Mouse (Mus musculus) embryonic facial prominence, embryonic 12.5 days (tissue): ENCODE data around the gene BC005624. TPM values are rescaled to one million over a fixed set of nuclear protein-coding genes. Genes with fewer than 3 reads are reported as not detected.

ENCODE experiments used
- ATAC-seq: fragments of 200-750 bp; cut with Nextera tagmentation; 2 replicates; pipeline ENCODE4 v1.8.0; 2017; ENCODE audit not compliant: insufficient number of reproducible peaks, insufficient read depth, low FRiP score, low TSS enrichment
- H3K27ac ChIP-seq: fragments of 300-500 bp; sonication (generic); 2 replicates; pipeline ENCODE4 v1.5.1; 2016; ENCODE audit warnings: mild to moderate bottlenecking
- H3K27me3 ChIP-seq: fragments of 300-500 bp; sonication (generic); 2 replicates; pipeline ENCODE4 v1.6.1; 2016; ENCODE audit warnings: mild to moderate bottlenecking, moderate library complexity
- H3K36me3 ChIP-seq: fragments of 300-500 bp; sonication (generic); 2 replicates; pipeline ENCODE4 v1.6.1; 2016; ENCODE audit warnings: mild to moderate bottlenecking
- H3K4me1 ChIP-seq: fragments of 300-500 bp; sonication (generic); 2 replicates; pipeline ENCODE4 v1.6.1; 2016
- H3K4me2 ChIP-seq: fragments of 300-500 bp; sonication (generic); replicated peaks from 2 replicates; pipeline ENCODE4 v1.6.1; 2016; ENCODE audit warnings: mild to moderate bottlenecking, moderate library complexity
- H3K4me3 ChIP-seq: fragments of 300-500 bp; sonication (generic); 2 replicates; pipeline ENCODE4 v1.5.1; 2016; ENCODE audit warnings: mild to moderate bottlenecking
- H3K9ac ChIP-seq: fragments of 300-500 bp; sonication (generic); 2 replicates; pipeline ENCODE4 v1.6.1; 2016; ENCODE audit warnings: mild to moderate bottlenecking, moderate library complexity
- H3K9me3 ChIP-seq: fragments of 300-500 bp; sonication (generic); 2 replicates; pipeline ENCODE4 v1.6.1; 2016; ENCODE audit warnings: mild to moderate bottlenecking, moderate library complexity
- WGBS: fragments of 180-500 bp; shearing (Covaris S2); methylation state at CpG from one replicate; pipeline ENCODE4 v1.1.7; 2016; 5-methylcytosine and 5-hydroxymethylcytosine counted together
- polyA plus RNA-seq: library from polyadenylated mRNA; unstranded; fragments of >200 nt; fragmentation: Nextera tagmentation; extraction: Ambion mirVana; gene quantifications from 2 replicates; pipeline ENCODE4 v1.2.1, GENCODE M21; 2016

Gene BC005624
- polyA plus RNA-seq, 1 experiment from 2014 or later = 62.1 TPM

GRCm38 (mm10) chr2:31006434-31006833 lies 24.4 kb upstream of the BC005624 start:
- peaks cover 60% of the 10 kb centered on the region for H3K36me3 ChIP-seq

DNA sequence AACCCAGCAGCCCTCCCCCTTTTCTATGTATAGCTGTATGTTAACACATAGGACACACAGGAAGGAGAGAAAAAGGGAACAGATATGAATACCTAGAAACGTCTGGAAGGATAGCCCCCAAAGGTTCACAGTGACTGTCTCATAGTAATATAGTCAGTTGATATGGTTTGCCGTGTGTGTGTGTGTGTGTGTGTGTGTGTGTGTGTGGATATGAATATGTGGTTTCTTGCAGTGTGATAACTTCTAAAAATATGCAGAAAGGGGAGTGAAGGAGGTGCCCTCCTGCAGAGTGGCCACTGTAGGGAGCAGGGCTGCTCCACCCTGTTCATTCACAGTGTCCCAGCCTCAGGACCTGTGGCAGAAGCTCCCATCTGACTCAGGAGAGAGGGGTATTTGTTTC lies 23.5 kb upstream of the BC005624 start:
- Histone ChIP-seq H3K4me2 (no peak overlapping the region), H3K4me3 (no peak overlapping the region), H3K27me3 (no peaks in the 10 kb centered on the region), H3K36me3 (peaks cover 50% of the 10 kb centered on the region), H3K9me3 (no peaks in the 10 kb centered on the region), H3K27ac (no peak overlapping the region), H3K4me1 (no peaks in the 10 kb centered on the region), H3K9ac (no peak overlapping the region)
- WGBS = 77% methylated on average over 2 of the region's 2 CpGs
- ATAC-seq = no peak

More at GRCm38 (mm10) chr2:31006434-31006833, 24.4 kb upstream of the BC005624 start:
- Histone ChIP-seq H3K27me3 (no peaks in the 10 kb centered on the region), H3K4me3 (no peak overlapping the region), H3K9me3 (no peaks in the 10 kb centered on the region), H3K4me2 (no peak overlapping the region), H3K27ac (no peak overlapping the region), H3K4me1 (no peaks in the 10 kb centered on the region), H3K9ac (no peak overlapping the region)
- 85% methylated on average over 5 of the region's 5 CpGs for WGBS
- no peak for ATAC-seq

- WGBS = 90% methylated on average over 10 of the region's 10 CpGs
- Histone ChIP-seq H3K36me3 (peaks cover 33% of the 10 kb centered on the region), H3K9ac (no peak overlapping the region), H3K9me3 (no peaks in the 10 kb centered on the region), H3K4me2 (no peak overlapping the region), H3K27ac (no peak overlapping the region), H3K4me1 (no peaks in the 10 kb centered on the region), H3K4me3 (no peak overlapping the region), H3K27me3 (no peaks in the 10 kb centered on the region)
- no peak for ATAC-seq
Measured at GRCm38 (mm10) chr2:31002857-31003256, 20.9 kb upstream of the BC005624 start.

GRCm38 (mm10) chr2:30998443-30999260 lies 16.7 kb upstream of the BC005624 start:
- Histone ChIP-seq H3K9me3 (no peaks in the 10 kb centered on the region), H3K4me1 (no peaks in the 10 kb centered on the region), H3K4me2 (no peak overlapping the region), H3K36me3 (peaks cover 17% of the 10 kb centered on the region; the same call in 1 of the 2 replicates), H3K27me3 (no peaks in the 10 kb centered on the region), H3K27ac (no peak overlapping the region), H3K4me3 (no peak overlapping the region), H3K9ac (no peak overlapping the region)
- WGBS = 72% methylated on average over 8 of the region's 8 CpGs
- ATAC-seq = no peak

DNA sequence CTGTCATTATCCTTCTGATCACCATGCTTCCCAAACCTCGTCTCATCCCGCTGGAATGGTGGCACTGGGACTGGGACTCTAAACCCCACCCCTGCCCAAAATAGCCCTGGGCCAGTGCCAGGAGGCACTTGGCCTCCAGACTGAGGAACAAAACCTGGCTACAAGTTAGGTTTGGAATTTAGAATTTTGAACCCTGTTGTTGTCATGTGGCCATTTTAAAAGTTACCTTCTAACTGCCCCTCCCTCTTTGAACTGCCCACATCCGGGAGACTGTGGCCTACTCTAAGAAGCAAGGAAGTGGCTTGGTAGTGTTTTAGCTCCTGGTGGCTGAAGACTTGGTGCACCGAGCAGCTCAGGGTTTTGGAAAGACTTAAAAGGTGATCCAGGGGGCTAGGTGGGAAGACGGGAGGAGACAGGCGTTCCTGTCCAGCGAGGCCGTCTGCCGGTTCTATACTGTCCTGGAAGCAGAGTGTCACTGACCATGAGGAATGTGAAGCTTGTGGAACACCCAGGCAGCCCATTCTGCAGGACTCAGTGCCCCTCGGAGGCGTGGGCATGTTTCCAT lies 13.5 kb upstream of the BC005624 start:
- Histone ChIP-seq H3K9ac (no peak overlapping the region), H3K4me1 (no peaks in the 10 kb centered on the region), H3K36me3 (no peaks in the 10 kb centered on the region), H3K27ac (no peak overlapping the region), H3K4me3 (no peak overlapping the region), H3K9me3 (no peaks in the 10 kb centered on the region), H3K27me3 (no peaks in the 10 kb centered on the region), H3K4me2 (no peak overlapping the region)
- WGBS = 73% methylated on average over 11 of the region's 11 CpGs
- no peak for ATAC-seq

- Histone ChIP-seq H3K36me3 (0 out of 2 replicates have a peak, but pooled peaks cover 2% of the 10 kb centered on the region), H3K9me3 (no peaks in the 10 kb centered on the region), H3K9ac (no peak overlapping the region), H3K4me1 (no peaks in the 10 kb centered on the region), H3K4me2 (no peak overlapping the region), H3K27me3 (no peaks in the 10 kb centered on the region), H3K4me3 (no peak overlapping the region), H3K27ac (no peak overlapping the region)
- 93% methylated on average over 4 of the region's 4 CpGs for WGBS
- ATAC-seq = no peak
Measured at GRCm38 (mm10) chr2:30994853-30995252, 12.9 kb upstream of the BC005624 start.

- no peaks in the 10 kb centered on the region for H3K9me3 ChIP-seq
- 0 out of 2 replicates have a peak, but pooled peaks cover 4% of the 10 kb centered on the region for H3K36me3 ChIP-seq
- no peak for ATAC-seq
- H3K27ac ChIP-seq = no peak overlapping the region
- no peak overlapping the region for H3K4me3 ChIP-seq
- no peak overlapping the region for H3K9ac ChIP-seq
- H3K27me3 ChIP-seq = no peaks in the 10 kb centered on the region
- WGBS = 86% methylated on average over 9 of the region's 9 CpGs
- no peak overlapping the region for H3K4me2 ChIP-seq
- H3K4me1 ChIP-seq = no peaks in the 10 kb centered on the region
Measured at GRCm38 (mm10) chr2:30990221-30990620, 8.2 kb upstream of the BC005624 start.

GRCm38 (mm10) chr2:30985111-30986020 lies 3.4 kb upstream of the BC005624 start:
- ATAC-seq = no peak
- no peaks in the 10 kb centered on the region for H3K27me3 ChIP-seq
- no peaks in the 10 kb centered on the region for H3K9me3 ChIP-seq
- H3K36me3 ChIP-seq = 0 out of 2 replicates have a peak, but pooled peaks cover 4% of the 10 kb centered on the region
- no peak overlapping the region for H3K9ac ChIP-seq
- 22% methylated on average over 17 of the region's 17 CpGs for WGBS
- no peak overlapping the region for H3K4me3 ChIP-seq
- H3K27ac ChIP-seq = no peak overlapping the region
- peak overlapping the region; percentile 0; the same call in 1 of the 2 replicates for H3K4me2 ChIP-seq
- H3K4me1 ChIP-seq = peaks cover 15% of the 10 kb centered on the region

DNA sequence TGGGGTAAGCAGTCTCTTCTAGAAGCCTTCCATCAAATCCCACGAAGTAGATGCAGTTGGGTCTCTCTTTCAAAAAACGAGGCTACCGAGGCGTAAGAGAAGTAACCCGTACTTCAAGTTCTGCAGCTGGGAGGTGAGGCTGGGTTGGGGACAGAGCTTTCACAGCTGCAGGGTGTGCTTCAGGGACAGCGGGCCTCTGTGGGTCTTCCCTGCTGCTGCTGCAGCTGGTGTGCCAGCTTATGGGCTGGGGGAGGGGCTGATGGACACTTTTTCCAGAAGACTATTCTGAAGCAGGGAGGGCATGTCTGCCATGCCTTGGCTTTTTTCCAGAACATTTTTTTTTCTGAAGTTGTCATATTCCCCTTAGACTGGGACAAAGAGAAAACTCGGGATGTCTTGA lies 1.0 kb upstream of the BC005624 start:
- H3K4me3 ChIP-seq = peak overlapping the region; percentile 85
- ATAC-seq = no peak
- H3K27me3 ChIP-seq = no peaks in the 10 kb centered on the region
- 43% methylated on average over 7 of the region's 7 CpGs for WGBS
- H3K9me3 ChIP-seq = no peaks in the 10 kb centered on the region
- H3K9ac ChIP-seq = peak overlapping the region; percentile 70; the same call in 1 of the 2 replicates
- H3K36me3 ChIP-seq = peaks cover 11% of the 10 kb centered on the region
- peaks cover 15% of the 10 kb centered on the region for H3K4me1 ChIP-seq
- H3K4me2 ChIP-seq = peak overlapping the region; percentile 82
- H3K27ac ChIP-seq = peak overlapping the region; percentile 48; the same call in 1 of the 2 replicates

- H3K27ac ChIP-seq = peak within 1 kb of the TSS; percentile 73
Measured at GRCm38 (mm10) chr2:30967352-30968327, 14.4 kb downstream of the BC005624 start, which contains the start of gene Tor1a. Gene Tor1a (minus strand): TSS chr2:30967933.

More at GRCm38 (mm10) chr2:30967352-30968327, 14.4 kb downstream of the BC005624 start, which contains the start of gene Tor1a:
- peak within 1 kb of the TSS; percentile 95 for H3K4me3 ChIP-seq
- peak within 1 kb of the TSS; percentile 75 for H3K4me2 ChIP-seq
- peak; percentile 92 for ATAC-seq
- peaks cover 42% of the 10 kb centered on the region for H3K36me3 ChIP-seq
- H3K27me3 ChIP-seq = no peaks in the 10 kb centered on the region
- peaks cover 14% of the 10 kb centered on the region for H3K4me1 ChIP-seq
- 2% methylated on average over 59 of the region's 59 CpGs for WGBS
- H3K9me3 ChIP-seq = no peaks in the 10 kb centered on the region
- peak within 1 kb of the TSS; percentile 88 for H3K9ac ChIP-seq
